Mouse (Mus musculus): Measurements from ENCODE around the gene Cul5. TPM values are rescaled to one million over a fixed set of nuclear protein-coding genes. Genes with fewer than 3 reads are reported as not detected.
A peak's percentile ranks its signal among the peaks of the same experiment; 100 is the strongest.

Cul5 gene
- polyA plus RNA-seq, 1 experiment from 2014 or later = 57.4 TPM

DNA sequence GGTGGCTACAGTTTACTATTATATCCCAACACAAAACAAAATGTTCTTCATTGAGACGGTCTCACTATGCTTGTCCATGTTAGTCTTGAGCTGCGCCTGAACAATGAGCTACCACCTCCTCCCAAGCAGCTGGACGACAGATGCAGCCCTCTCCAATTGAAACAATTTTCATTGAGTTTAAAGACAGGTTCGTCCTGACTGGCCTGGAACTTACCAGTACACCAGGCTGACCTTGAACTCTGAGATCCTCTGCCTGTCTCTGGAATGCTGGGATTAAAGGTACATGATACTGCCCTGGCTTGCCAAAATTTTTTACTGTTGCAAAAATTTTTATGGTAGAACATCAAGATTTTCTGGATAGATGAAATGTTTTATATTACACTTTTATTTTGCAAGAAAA is 55.5 kb downstream of the Cul5 start:
- H3K9me3 ChIP-seq (ENCODE audit: control insufficient read depth, low read length) = no peaks in the 10 kb centered on the region
- H3K4me2 ChIP-seq (replicated peaks; ENCODE audit: low read depth, low read length) = no peak overlapping the region
- no peak for ATAC-seq (ENCODE audit: low FRiP score, low TSS enrichment)
- no peaks in the 10 kb centered on the region for H3K4me1 ChIP-seq (ENCODE audit: control insufficient read depth, insufficient read depth, low read length)
- H3K36me3 ChIP-seq (ENCODE audit: control insufficient read depth, insufficient read depth, low read length) = peaks cover 34% of the 10 kb centered on the region
- H3K27ac ChIP-seq (ENCODE audit: low read depth, low read length) = no peak overlapping the region
- 86% methylated on average over 4 of the region's 4 CpGs for WGBS
- no peak overlapping the region for H3K4me3 ChIP-seq (ENCODE audit: low read length)
- no peaks in the 10 kb centered on the region for H3K27me3 ChIP-seq (ENCODE audit: control insufficient read depth, insufficient read depth, low read length)
- no peak overlapping the region for H3K9ac ChIP-seq (ENCODE audit: low read depth, low read length)

DNA sequence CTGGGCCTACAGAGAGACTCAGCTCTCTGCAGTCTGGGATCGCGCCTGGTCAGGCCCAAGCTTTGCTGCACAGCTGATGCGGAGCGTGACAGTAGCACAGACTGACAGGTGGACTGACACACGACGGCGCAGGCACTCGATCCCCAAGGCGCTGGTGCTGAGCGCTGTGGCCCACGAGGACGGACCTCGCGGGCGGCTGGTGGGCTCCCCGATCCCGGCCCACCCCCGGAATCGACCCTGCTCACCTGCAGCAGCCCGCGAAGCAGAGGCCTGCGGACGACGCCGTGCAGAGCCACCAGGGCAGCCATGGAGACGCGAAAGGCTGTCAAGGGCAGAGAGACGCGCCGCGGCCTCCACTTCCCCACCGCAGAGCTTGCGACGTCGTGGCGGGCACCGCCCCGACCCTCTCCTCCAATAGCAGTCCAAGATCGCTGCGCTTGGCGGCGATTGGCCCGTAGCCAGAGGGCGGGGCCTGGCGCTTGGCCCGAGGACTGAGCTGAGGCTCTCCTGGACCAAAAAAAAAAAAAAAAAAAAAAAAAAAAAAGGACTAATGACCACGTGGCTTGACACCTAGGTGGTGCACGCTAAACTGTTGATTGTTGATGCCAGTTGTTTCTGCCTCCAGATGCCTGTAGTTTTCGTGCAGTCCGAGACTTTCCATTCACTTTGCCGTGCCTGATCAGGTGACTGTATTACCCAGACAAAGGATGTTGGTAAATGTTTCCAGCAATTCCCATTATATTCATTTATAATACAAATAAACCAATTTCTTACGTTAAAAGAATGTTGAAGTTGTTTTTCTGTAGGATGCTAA is 59.6 kb downstream of the Cul5 start, which contains the start of gene Acat1:
Acat1 (minus strand) TSS at position 415 of the 814 bp plus-strand sequence.
- WGBS = 4% methylated on average over 45 of the region's 52 CpGs
- ATAC-seq (ENCODE audit: low FRiP score, low TSS enrichment) = peak; percentile 99
- peak within 1 kb of the TSS; percentile 82 for H3K4me2 ChIP-seq (replicated peaks; ENCODE audit: low read depth, low read length)
- H3K36me3 ChIP-seq (ENCODE audit: control insufficient read depth, insufficient read depth, low read length) = peaks cover 5% of the 10 kb centered on the region; the same call in 1 of the 2 replicates
- H3K27me3 ChIP-seq (ENCODE audit: control insufficient read depth, insufficient read depth, low read length) = no peaks in the 10 kb centered on the region
- H3K27ac ChIP-seq (ENCODE audit: low read depth, low read length) = no peak within 1 kb of the TSS
- H3K9me3 ChIP-seq (ENCODE audit: control insufficient read depth, low read length) = no peaks in the 10 kb centered on the region
- H3K4me3 ChIP-seq (ENCODE audit: low read length) = peak within 1 kb of the TSS; percentile 64
- peak within 1 kb of the TSS; percentile 78 for H3K9ac ChIP-seq (ENCODE audit: low read depth, low read length)
- H3K4me1 ChIP-seq (ENCODE audit: control insufficient read depth, insufficient read depth, low read length) = no peaks in the 10 kb centered on the region

DNA sequence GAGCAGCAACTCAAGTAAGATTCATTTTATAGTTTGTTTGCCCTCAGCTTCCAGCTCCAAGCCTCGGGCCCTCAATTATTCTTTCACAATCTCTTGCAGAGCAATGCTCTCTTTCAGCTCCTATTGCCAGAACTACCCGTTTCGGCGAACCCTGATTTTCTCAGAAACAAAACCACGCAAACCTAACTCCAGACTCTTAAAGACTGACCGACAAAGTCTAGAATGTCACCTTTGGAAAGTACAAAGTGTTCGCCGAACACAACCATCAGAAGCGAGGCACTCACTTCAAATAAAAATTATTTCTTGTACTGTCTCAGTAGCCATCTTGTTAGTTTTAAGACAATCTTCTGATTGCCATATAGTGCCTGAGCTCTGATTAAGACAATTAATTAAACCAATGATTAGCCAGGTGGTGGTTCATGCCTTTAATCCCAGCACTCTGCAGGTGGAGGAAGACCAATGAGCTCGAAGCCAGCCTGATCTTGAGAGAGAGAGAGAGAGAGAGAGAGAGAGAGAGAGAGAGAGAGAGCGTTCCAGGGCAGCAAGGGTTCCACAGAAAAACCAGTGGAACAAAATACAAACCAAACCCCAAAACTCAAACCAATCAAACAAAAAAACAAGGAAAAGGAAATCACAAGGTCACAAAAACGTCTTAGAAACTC is 60.4 kb downstream of the Cul5 start:
- peak overlapping the region; percentile 82 for H3K4me2 ChIP-seq (replicated peaks; ENCODE audit: low read depth, low read length)
- no peaks in the 10 kb centered on the region for H3K9me3 ChIP-seq (ENCODE audit: control insufficient read depth, low read length)
- H3K9ac ChIP-seq (ENCODE audit: low read depth, low read length) = peak overlapping the region; percentile 78
- no peak for ATAC-seq (ENCODE audit: low FRiP score, low TSS enrichment)
- WGBS = 75% methylated on average over 12 of the region's 12 CpGs
- no peak overlapping the region for H3K27ac ChIP-seq (ENCODE audit: low read depth, low read length)
- no peaks in the 10 kb centered on the region for H3K27me3 ChIP-seq (ENCODE audit: control insufficient read depth, insufficient read depth, low read length)
- H3K36me3 ChIP-seq (ENCODE audit: control insufficient read depth, insufficient read depth, low read length) = peaks cover 5% of the 10 kb centered on the region; the same call in 1 of the 2 replicates
- H3K4me3 ChIP-seq (ENCODE audit: low read length) = peak overlapping the region; percentile 64
- no peaks in the 10 kb centered on the region for H3K4me1 ChIP-seq (ENCODE audit: control insufficient read depth, insufficient read depth, low read length)

DNA sequence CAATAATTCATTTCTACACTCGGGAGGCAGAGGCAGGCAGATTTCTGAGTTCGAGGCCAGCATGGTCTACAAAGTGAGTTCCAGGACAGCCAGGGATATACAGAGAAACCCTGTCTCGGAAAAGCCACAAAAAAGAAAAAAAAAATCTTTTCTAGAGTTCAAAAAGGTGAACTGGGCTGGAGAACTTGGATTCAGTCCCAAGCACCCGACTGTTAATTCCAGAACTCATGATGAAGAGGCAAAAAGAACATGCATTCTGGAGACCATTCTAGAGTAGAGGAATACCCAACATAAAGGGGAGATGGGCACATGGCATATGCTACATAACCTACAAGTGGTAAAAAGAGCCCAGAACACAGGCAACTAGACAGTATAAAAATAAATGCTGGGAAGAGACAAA is 62.0 kb downstream of the Cul5 start:
- Histone ChIP-seq H3K9ac (ENCODE audit: low read depth, low read length) (no peak overlapping the region), H3K4me3 (ENCODE audit: low read length) (no peak overlapping the region)
- 93% methylated on average over 4 of the region's 4 CpGs for WGBS

DNA sequence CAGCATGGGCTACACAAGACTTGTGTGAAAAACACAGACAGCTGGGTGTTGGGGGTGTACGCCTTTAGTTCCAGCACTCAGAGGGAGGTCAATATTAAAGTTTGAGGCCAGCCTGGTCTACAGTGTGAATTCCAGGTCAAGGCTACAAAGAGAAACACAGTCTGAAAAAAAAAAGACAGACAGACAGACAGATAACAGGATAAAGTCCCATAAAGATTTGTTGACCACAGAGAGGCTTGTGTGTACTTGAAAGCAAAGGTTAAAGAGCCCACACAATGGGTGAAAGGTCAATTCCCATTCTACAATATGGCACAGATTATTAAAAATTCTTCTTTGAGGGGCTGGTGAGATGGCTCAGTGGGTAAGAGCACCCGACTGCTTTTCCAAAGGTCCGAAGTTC is 62.6 kb downstream of the Cul5 start:
- Histone ChIP-seq H3K27me3 (ENCODE audit: control insufficient read depth, insufficient read depth, low read length) (no peaks in the 10 kb centered on the region), H3K27ac (ENCODE audit: low read depth, low read length) (no peak overlapping the region), H3K4me1 (ENCODE audit: control insufficient read depth, insufficient read depth, low read length) (no peaks in the 10 kb centered on the region), H3K36me3 (ENCODE audit: control insufficient read depth, insufficient read depth, low read length) (no peaks in the 10 kb centered on the region), H3K4me3 (ENCODE audit: low read length) (no peak overlapping the region), H3K9me3 (ENCODE audit: control insufficient read depth, low read length) (no peaks in the 10 kb centered on the region), H3K4me2 (replicated peaks; ENCODE audit: low read depth, low read length) (no peak overlapping the region), H3K9ac (ENCODE audit: low read depth, low read length) (no peak overlapping the region)
- no peak for ATAC-seq (ENCODE audit: low FRiP score, low TSS enrichment)
- WGBS = 93% methylated on average over 3 of the region's 3 CpGs

More for the DNA sequence above, 62.0 kb downstream of the Cul5 start:
- Histone ChIP-seq H3K27ac (ENCODE audit: low read depth, low read length) (no peak overlapping the region), H3K36me3 (ENCODE audit: control insufficient read depth, insufficient read depth, low read length) (no peaks in the 10 kb centered on the region), H3K4me2 (replicated peaks; ENCODE audit: low read depth, low read length) (no peak overlapping the region), H3K27me3 (ENCODE audit: control insufficient read depth, insufficient read depth, low read length) (no peaks in the 10 kb centered on the region), H3K4me1 (ENCODE audit: control insufficient read depth, insufficient read depth, low read length) (no peaks in the 10 kb centered on the region), H3K9me3 (ENCODE audit: control insufficient read depth, low read length) (no peaks in the 10 kb centered on the region)
- no peak for ATAC-seq (ENCODE audit: low FRiP score, low TSS enrichment)

DNA sequence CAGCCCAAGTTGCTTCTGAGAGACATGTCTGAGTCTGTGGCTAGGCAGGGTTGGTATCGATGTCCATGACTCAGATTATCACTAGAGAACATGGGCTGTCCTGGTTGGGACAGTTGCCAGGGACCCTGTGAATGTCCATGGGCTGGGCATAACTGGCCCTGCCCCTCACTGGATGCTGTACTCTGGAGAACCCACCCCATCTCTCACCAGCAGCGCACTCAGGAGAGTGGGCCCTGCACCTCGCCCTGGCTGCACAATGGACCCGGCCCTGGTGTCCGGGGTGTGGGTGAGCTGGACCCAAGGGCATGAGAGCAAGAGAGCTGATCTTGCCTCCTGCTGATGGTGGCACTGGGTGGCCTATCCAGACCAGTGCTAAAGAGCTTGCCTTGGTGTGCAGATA is 64.9 kb downstream of the Cul5 start:
- 92% methylated on average over 5 of the region's 5 CpGs for WGBS
- ATAC-seq (ENCODE audit: low FRiP score, low TSS enrichment) = no peak
- H3K27ac ChIP-seq (ENCODE audit: low read depth, low read length) = no peak overlapping the region

DNA sequence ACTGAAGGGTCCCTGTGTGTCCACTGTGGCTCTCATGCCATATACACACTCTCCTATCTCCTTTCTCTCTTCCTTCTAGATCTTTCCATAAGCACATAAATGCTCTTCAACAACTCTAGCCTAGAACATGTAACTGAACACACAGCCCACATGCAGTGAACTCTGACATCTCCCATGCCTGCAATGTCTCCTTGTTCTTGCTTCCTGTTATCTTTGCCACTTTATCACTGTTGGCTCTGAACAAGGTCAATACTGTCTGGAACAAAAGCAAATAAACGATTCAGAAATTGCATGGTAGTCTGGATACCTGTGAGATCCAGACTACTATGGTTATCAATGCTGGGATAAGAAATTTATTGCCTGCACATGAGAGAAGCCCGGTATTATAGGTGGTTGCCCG is 66.0 kb downstream of the Cul5 start:
- no peak for ATAC-seq (ENCODE audit: low FRiP score, low TSS enrichment)
- Histone ChIP-seq H3K9me3 (ENCODE audit: control insufficient read depth, low read length) (no peaks in the 10 kb centered on the region), H3K27me3 (ENCODE audit: control insufficient read depth, insufficient read depth, low read length) (no peaks in the 10 kb centered on the region), H3K4me3 (ENCODE audit: low read length) (no peak overlapping the region), H3K4me2 (replicated peaks; ENCODE audit: low read depth, low read length) (no peak overlapping the region), H3K9ac (ENCODE audit: low read depth, low read length) (no peak overlapping the region), H3K27ac (ENCODE audit: low read depth, low read length) (no peak overlapping the region), H3K36me3 (ENCODE audit: control insufficient read depth, insufficient read depth, low read length) (no peaks in the 10 kb centered on the region), H3K4me1 (ENCODE audit: control insufficient read depth, insufficient read depth, low read length) (no peaks in the 10 kb centered on the region)
- WGBS = 84% methylated on average over 3 of the region's 3 CpGs

More for the DNA sequence above, 64.9 kb downstream of the Cul5 start:
- Histone ChIP-seq H3K9me3 (ENCODE audit: control insufficient read depth, low read length) (no peaks in the 10 kb centered on the region), H3K4me2 (replicated peaks; ENCODE audit: low read depth, low read length) (no peak overlapping the region), H3K36me3 (ENCODE audit: control insufficient read depth, insufficient read depth, low read length) (no peaks in the 10 kb centered on the region), H3K9ac (ENCODE audit: low read depth, low read length) (no peak overlapping the region), H3K27me3 (ENCODE audit: control insufficient read depth, insufficient read depth, low read length) (no peaks in the 10 kb centered on the region), H3K4me1 (ENCODE audit: control insufficient read depth, insufficient read depth, low read length) (no peaks in the 10 kb centered on the region), H3K4me3 (ENCODE audit: low read length) (no peak overlapping the region)

DNA sequence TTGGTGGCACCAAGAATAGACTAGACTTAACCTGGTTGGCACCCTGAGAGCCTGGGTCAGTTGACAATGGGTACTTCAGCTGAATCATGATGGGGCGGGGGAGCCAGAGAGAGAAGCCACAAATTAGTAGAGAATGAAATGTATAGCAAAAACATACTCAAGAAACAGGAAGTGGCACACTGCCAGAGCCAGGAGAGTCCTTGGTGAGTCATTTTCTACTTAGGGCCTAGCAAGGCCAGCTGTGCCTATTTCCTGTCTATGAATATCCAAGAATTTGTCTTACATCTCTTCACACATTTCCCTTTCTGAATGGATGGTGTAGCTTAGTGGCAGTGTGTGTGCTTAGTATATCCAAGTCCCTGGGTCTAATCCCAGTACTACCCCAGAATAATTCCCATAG is 66.4 kb downstream of the Cul5 start:
- no peak for ATAC-seq (ENCODE audit: low FRiP score, low TSS enrichment)
- 92% methylated on average over 1 of the region's 1 CpGs for WGBS
- Histone ChIP-seq H3K36me3 (ENCODE audit: control insufficient read depth, insufficient read depth, low read length) (no peaks in the 10 kb centered on the region), H3K9me3 (ENCODE audit: control insufficient read depth, low read length) (no peaks in the 10 kb centered on the region), H3K27me3 (ENCODE audit: control insufficient read depth, insufficient read depth, low read length) (no peaks in the 10 kb centered on the region), H3K4me2 (replicated peaks; ENCODE audit: low read depth, low read length) (no peak overlapping the region), H3K9ac (ENCODE audit: low read depth, low read length) (no peak overlapping the region), H3K27ac (ENCODE audit: low read depth, low read length) (no peak overlapping the region), H3K4me1 (ENCODE audit: control insufficient read depth, insufficient read depth, low read length) (no peaks in the 10 kb centered on the region), H3K4me3 (ENCODE audit: low read length) (no peak overlapping the region)

DNA sequence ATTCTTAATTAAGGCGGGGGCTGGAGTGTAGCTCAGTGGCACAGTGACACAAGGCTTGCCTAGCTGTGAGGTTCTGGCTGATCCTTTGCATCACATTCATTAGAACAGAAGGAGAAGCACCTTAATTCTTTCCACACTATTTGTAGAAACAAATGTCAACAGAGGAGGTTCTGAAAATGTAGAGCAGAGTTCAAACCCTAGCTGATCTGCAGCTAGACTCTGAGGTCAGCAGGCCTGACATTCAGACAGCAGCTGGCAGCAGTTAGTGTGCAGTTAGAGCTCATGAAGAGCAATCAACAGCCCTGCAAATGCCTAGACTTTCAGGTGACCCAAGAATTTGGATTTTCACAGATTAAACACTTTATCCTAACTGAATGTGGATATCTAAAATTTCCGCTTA is 68.3 kb downstream of the Cul5 start:
- no peaks in the 10 kb centered on the region for H3K36me3 ChIP-seq (ENCODE audit: control insufficient read depth, insufficient read depth, low read length)
- WGBS = 91% methylated on average over 2 of the region's 2 CpGs
- H3K4me1 ChIP-seq (ENCODE audit: control insufficient read depth, insufficient read depth, low read length) = no peaks in the 10 kb centered on the region
- ATAC-seq (ENCODE audit: low FRiP score, low TSS enrichment) = no peak
- no peak overlapping the region for H3K27ac ChIP-seq (ENCODE audit: low read depth, low read length)
- H3K4me3 ChIP-seq (ENCODE audit: low read length) = no peak overlapping the region
- H3K9ac ChIP-seq (ENCODE audit: low read depth, low read length) = no peak overlapping the region
- no peak overlapping the region for H3K4me2 ChIP-seq (replicated peaks; ENCODE audit: low read depth, low read length)
- no peaks in the 10 kb centered on the region for H3K27me3 ChIP-seq (ENCODE audit: control insufficient read depth, insufficient read depth, low read length)
- no peaks in the 10 kb centered on the region for H3K9me3 ChIP-seq (ENCODE audit: control insufficient read depth, low read length)

Measured in kidney, embryonic 14.5 days (tissue).